Mouse (Mus musculus): ENCODE data around the gene Pgpep1.

The Pgpep1 gene

GRCm38 (mm10) chr8:70663691-70664090 lies 3.5 kb upstream of the Pgpep1 start:
- no peak for DNase-seq (ENCODE audit: extremely low read depth, low read depth)

GRCm38 (mm10) chr8:70659604-70660272 lies 450 bp downstream of the Pgpep1 start:
- peak; percentile 70 for DNase-seq (ENCODE audit: extremely low read depth, low read depth)

- DNase-seq (ENCODE audit: extremely low read depth, low read depth) = no peak
Observed at GRCm38 (mm10) chr8:70658897-70659603, 1.1 kb downstream of the Pgpep1 start.

GRCm38 (mm10) chr8:70657739-70658138 lies 2.4 kb downstream of the Pgpep1 start:
- DNase-seq (ENCODE audit: extremely low read depth, low read depth) = no peak

GRCm38 (mm10) chr8:70657214-70657613 lies 3.0 kb downstream of the Pgpep1 start:
- DNase-seq (ENCODE audit: extremely low read depth, low read depth) = no peak

- no peak for DNase-seq (ENCODE audit: extremely low read depth, low read depth)
Observed at GRCm38 (mm10) chr8:70656193-70656790, 3.9 kb downstream of the Pgpep1 start.

- no peak for DNase-seq (ENCODE audit: extremely low read depth, low read depth)
Observed at GRCm38 (mm10) chr8:70655469-70655868, 4.7 kb downstream of the Pgpep1 start.

GRCm38 (mm10) chr8:70654121-70654520 lies 6.1 kb downstream of the Pgpep1 start:
- DNase-seq (ENCODE audit: extremely low read depth, low read depth) = no peak

- no peak for DNase-seq (ENCODE audit: extremely low read depth, low read depth)
Observed at GRCm38 (mm10) chr8:70653226-70653625, 7.0 kb downstream of the Pgpep1 start.

- DNase-seq (ENCODE audit: extremely low read depth, low read depth) = no peak
Observed at GRCm38 (mm10) chr8:70650351-70650750, 9.8 kb downstream of the Pgpep1 start.

- peak; percentile 76 for DNase-seq (ENCODE audit: extremely low read depth, low read depth)
Observed at GRCm38 (mm10) chr8:70649324-70649723, 10.9 kb downstream of the Pgpep1 start.

GRCm38 (mm10) chr8:70648921-70649320 lies 11.3 kb downstream of the Pgpep1 start:
- DNase-seq (ENCODE audit: extremely low read depth, low read depth) = no peak

GRCm38 (mm10) chr8:70648164-70648442 lies 12.1 kb downstream of the Pgpep1 start:
- no peak for DNase-seq (ENCODE audit: extremely low read depth, low read depth)

- DNase-seq (ENCODE audit: extremely low read depth, low read depth) = no peak
Observed at GRCm38 (mm10) chr8:70647343-70648163, 12.6 kb downstream of the Pgpep1 start.

- no peak for DNase-seq (ENCODE audit: extremely low read depth, low read depth)
Observed at GRCm38 (mm10) chr8:70646775-70647174, 13.4 kb downstream of the Pgpep1 start.

GRCm38 (mm10) chr8:70646369-70646768 lies 13.8 kb downstream of the Pgpep1 start:
- DNase-seq (ENCODE audit: extremely low read depth, low read depth) = no peak

- DNase-seq (ENCODE audit: extremely low read depth, low read depth) = no peak
Observed at GRCm38 (mm10) chr8:70645501-70646224, 14.5 kb downstream of the Pgpep1 start.

GRCm38 (mm10) chr8:70644065-70644464 lies 16.1 kb downstream of the Pgpep1 start:
- no peak for DNase-seq (ENCODE audit: extremely low read depth, low read depth)

GRCm38 (mm10) chr8:70643019-70643418 lies 17.2 kb downstream of the Pgpep1 start:
- no peak for DNase-seq (ENCODE audit: extremely low read depth, low read depth)

GRCm38 (mm10) chr8:70638752-70639151 lies 21.4 kb downstream of the Pgpep1 start:
- DNase-seq (ENCODE audit: extremely low read depth, low read depth) = no peak

- DNase-seq (ENCODE audit: extremely low read depth, low read depth) = no peak
Observed at GRCm38 (mm10) chr8:70636838-70637237, 23.4 kb downstream of the Pgpep1 start.
